Mouse (Mus musculus) cortical plate, adult 2 months (tissue): ENCODE measurements around the gene Tpo. TPM values are rescaled to one million over a fixed set of nuclear protein-coding genes. Genes with fewer than 3 reads are reported as not detected.

ENCODE experiments used
- H3K27ac ChIP-seq: fragments of 200-500 bp; 2 replicates; pipeline ENCODE4 v1.5.1; 2012; ENCODE audit warnings: low read length, control low read depth, inconsistent platforms; ENCODE audit not compliant: insufficient read depth
- H3K4me1 ChIP-seq: fragments of 200-500 bp; 2 replicates; pipeline ENCODE4 v1.6.1; 2011; ENCODE audit warnings: low read length; ENCODE audit not compliant: control insufficient read depth, insufficient read depth
- H3K4me3 ChIP-seq: fragments of 200-500 bp; 2 replicates; pipeline ENCODE4 v1.5.1; 2011; ENCODE audit warnings: mild to moderate bottlenecking, low read length, control low read depth; ENCODE audit not compliant: insufficient read depth
- CTCF ChIP-seq: fragments of 200-500 bp; IDR thresholded peaks from 2 replicates; pipeline ENCODE4 v1.5.1; 2011; ENCODE audit warnings: mild to moderate bottlenecking, control low read depth, low read length; ENCODE audit not compliant: insufficient read depth; ENCODE audit errors: extremely low read depth
- POLR2A ChIP-seq: fragments of 200-500 bp; IDR thresholded peaks from 2 replicates; pipeline ENCODE4 v1.6.1; 2011; ENCODE audit warnings: mild to moderate bottlenecking, low read length, control low read depth; ENCODE audit not compliant: insufficient read depth; ENCODE audit errors: extremely low read depth
- polyA plus RNA-seq: library from polyadenylated mRNA; depleted of rRNA; stranded (reverse); fragments of >200 nt; gene quantifications from 2 replicates; pipeline ENCODE4 v1.2.3, GENCODE M21; 2012

Tpo gene
- polyA plus RNA-seq, 1 experiment = 0.46 TPM

DNA sequence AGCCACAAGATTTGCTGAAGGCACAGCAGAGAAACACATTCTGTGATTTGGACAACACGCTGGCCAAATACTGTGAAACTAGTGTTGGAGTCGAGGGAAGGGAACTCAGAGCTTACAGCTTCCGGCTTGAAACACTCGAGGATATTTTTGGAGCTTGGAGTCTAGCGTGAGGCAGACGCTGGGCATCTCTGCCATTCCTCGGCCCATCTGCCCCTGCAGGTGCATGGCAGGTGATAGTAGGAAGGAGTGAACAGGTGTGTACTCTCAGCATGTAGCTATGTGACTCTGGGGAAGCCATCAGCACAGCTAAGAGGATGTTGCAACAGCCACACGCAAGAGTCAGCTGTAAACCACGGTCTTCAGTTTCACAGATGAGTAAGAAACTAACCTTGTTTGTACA lies 82.6 kb downstream of the Tpo start:
- no peak overlapping the region for H3K4me3 ChIP-seq
- H3K4me1 ChIP-seq = 0 out of 2 replicates have a peak, but pooled peaks cover 2% of the 10 kb centered on the region
- no peak overlapping the region for H3K27ac ChIP-seq
- no peak for TF ChIP-seq CTCF
- TF ChIP-seq POLR2A = no peak

GRCm38 (mm10) chr12:30048848-30049247 lies 83.6 kb downstream of the Tpo start:
- no peak for TF ChIP-seq POLR2A
- Histone ChIP-seq H3K4me1 (0 out of 2 replicates have a peak, but pooled peaks cover 2% of the 10 kb centered on the region), H3K4me3 (no peak overlapping the region), H3K27ac (no peak overlapping the region)

- Histone ChIP-seq H3K4me1 (peaks cover 2% of the 10 kb centered on the region; the same call in 1 of the 2 replicates), H3K27ac (no peak overlapping the region), H3K4me3 (no peak overlapping the region)
- no peak for TF ChIP-seq POLR2A
- peak; percentile 68 for TF ChIP-seq CTCF
Measured at GRCm38 (mm10) chr12:30040150-30040549, 92.3 kb downstream of the Tpo start.

DNA sequence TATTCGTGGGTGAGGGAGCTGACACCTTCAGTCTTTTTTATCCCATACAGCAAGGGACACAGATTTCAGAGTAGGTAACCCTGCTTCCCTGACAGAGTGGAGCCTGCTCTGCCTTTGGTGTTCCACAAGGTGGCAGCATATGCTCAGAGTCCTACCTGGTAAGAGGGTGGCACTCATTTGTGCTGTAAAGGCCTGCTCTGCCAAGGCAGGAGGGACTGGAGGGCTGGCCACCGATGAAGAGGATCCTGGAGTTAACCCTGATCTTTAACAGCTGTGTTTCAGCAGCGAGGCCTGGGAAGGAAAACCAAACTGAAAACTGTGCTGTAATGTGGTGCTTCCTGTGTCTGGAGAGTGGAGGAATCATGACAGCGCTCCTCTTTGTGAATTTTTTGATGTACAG lies 92.9 kb downstream of the Tpo start:
- peaks cover 2% of the 10 kb centered on the region for H3K4me1 ChIP-seq
- H3K4me3 ChIP-seq = no peak overlapping the region
- TF ChIP-seq POLR2A (no peak), CTCF (peak; percentile 82)
- H3K27ac ChIP-seq = no peak overlapping the region

DNA sequence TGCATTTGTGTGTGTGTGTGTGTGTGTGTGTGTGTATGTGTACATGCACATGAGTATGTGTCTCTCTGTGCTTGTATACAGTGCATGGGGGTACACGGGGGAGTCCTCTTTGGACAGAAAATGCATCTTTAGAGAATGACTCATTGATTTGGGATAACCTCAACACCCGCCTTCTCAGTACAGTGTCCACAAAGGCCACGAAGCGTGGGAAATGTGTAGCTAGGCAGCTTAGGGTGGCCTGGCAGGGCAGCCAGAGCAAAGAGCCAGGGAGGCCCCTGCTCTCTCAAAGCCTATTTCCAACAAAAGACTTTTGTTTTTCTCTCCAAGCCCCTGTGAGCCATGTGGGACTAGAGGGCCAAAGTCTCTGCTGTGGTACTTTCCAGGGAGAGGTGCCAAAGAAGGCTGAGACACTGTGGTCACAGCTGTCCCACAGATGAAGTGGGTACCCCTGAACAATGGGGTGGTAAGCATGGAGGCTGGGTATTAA lies 95.8 kb downstream of the Tpo start:
- no peak for TF ChIP-seq POLR2A
- no peak for TF ChIP-seq CTCF
- no peak overlapping the region for H3K27ac ChIP-seq
- H3K4me3 ChIP-seq = no peak overlapping the region
- peaks cover 2% of the 10 kb centered on the region for H3K4me1 ChIP-seq

- no peak for TF ChIP-seq CTCF
- TF ChIP-seq POLR2A = no peak
- H3K4me1 ChIP-seq = peaks cover 2% of the 10 kb centered on the region
- H3K4me3 ChIP-seq = no peak overlapping the region
- H3K27ac ChIP-seq = no peak overlapping the region
Measured at GRCm38 (mm10) chr12:30035841-30036568, 96.4 kb downstream of the Tpo start.

DNA sequence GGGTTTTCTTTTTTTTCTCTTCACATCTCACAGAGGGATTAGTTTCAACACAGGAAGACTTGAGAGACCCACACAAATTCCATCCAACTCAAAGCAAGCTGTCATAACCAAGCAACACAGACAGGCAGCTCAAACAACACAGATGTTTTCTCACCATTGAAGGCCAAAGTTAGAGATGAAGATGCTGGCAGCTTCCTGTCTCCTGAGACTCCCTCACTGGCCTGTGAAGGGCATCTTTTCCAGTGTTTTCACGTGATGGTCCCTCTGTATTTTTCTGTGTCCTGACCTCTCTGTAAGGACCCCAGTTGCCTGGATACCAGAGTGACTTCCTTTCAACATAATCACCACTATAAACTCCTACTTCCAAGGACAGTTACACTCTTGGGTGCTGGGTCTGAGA lies 97.0 kb downstream of the Tpo start:
- Histone ChIP-seq H3K27ac (no peak overlapping the region), H3K4me3 (no peak overlapping the region), H3K4me1 (peaks cover 2% of the 10 kb centered on the region)
- TF ChIP-seq CTCF (no peak), POLR2A (no peak)

DNA sequence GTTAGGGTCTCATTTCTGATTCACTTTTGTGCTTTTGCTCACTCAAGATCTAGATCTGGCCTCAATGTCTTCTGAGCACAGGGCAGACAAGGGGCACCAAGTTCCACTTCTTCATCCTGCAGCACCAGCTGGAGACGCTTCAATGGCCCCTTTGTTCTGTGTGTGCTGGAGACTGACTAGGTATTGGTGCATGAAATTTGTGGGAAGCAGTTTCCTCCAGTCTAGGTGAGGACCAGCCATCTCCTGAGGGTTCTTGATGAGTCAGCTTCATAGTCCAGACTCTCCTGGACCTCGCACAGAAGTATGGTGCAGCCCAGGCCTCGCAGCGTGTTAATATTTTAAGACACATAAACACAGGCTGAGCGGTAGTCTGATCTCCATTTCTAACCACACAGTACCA lies 97.7 kb downstream of the Tpo start:
- no peak overlapping the region for H3K27ac ChIP-seq
- TF ChIP-seq CTCF = no peak
- no peak for TF ChIP-seq POLR2A
- H3K4me1 ChIP-seq = peaks cover 2% of the 10 kb centered on the region
- H3K4me3 ChIP-seq = no peak overlapping the region

- Histone ChIP-seq H3K27ac (no peak overlapping the region), H3K4me3 (no peak overlapping the region), H3K4me1 (peaks cover 2% of the 10 kb centered on the region)
- TF ChIP-seq CTCF (no peak), POLR2A (no peak)
Measured at GRCm38 (mm10) chr12:30030571-30030970, 101.9 kb downstream of the Tpo start.

DNA sequence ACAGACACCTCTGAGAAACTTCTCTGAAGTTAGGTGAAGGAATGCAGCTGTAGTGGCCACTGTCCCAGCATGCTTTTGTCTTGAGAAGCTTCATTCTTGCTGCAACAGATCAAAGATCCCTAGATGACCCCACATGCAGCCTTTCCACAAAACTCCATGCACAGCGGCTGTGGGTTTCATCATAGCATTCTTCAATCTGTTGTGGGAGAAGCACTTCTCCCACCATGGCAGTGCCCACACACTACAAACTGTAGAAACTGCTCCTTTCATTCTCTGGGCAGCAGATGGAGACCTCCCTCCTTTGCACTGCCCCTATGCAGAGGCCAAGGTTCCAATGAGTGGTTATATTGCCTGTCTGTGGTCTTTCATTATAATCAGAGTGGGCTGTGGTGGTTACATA lies 103.3 kb downstream of the Tpo start:
- TF ChIP-seq POLR2A (no peak), CTCF (no peak)
- H3K27ac ChIP-seq = no peak overlapping the region
- no peaks in the 10 kb centered on the region for H3K4me1 ChIP-seq
- H3K4me3 ChIP-seq = no peak overlapping the region

DNA sequence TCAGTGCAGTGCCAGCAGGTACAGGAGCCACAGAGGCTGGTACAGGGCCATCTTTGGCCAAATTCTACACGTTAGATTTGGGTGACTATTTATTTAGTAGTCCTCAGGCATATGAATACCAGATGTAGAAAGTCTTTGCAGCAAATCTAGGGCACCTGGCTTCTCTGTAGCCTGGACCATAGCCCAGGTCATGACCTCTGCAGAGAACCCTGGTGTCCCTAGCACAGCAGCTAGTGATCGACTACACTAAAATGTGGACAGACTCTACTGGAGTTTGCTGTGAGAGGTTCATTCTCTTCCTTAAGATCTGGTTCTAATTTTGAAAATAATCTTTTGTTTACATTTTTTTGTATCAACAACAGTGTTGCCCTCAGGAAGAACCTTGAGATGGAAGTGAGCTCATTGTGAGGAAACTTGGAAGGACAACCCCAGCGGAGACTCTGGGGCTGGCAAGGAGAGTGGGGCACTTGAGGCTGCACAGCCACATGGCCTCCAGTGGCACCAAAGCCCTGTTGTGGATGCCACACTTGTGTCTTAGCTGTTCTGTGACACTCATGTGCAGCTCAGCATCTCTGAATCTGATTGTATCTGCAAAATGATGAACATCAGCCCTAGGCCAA lies 104.6 kb downstream of the Tpo start:
- Histone ChIP-seq H3K4me3 (no peak overlapping the region), H3K4me1 (no peaks in the 10 kb centered on the region), H3K27ac (no peak overlapping the region)
- no peak for TF ChIP-seq POLR2A
- no peak for TF ChIP-seq CTCF
